Mouse (Mus musculus): Measurements from ENCODE around the gene Chrm4. TPM values are rescaled to one million over a fixed set of nuclear protein-coding genes. Genes with fewer than 3 reads are reported as not detected.

The Chrm4 gene
- polyA plus RNA-seq (2012; rRNA removed) = 0.10 and 0.13 TPM in 2 replicates

- WGBS = 75% methylated on average over 3 of the region's 3 CpGs
- peaks cover 21% of the 10 kb centered on the region for H3K4me1 ChIP-seq (ENCODE audit: control insufficient read depth, insufficient read depth, low read length)
- TF ChIP-seq POLR2A (IDR thresholded peaks at IDR 0.05; ENCODE audit: borderline replicate concordance, extremely low read depth, low read depth, low read length) (no peak), CTCF (IDR thresholded peaks at IDR 0.05; ENCODE audit: insufficient read depth, low read length) (no peak)
- H3K4me3 ChIP-seq (replicated peaks; ENCODE audit: extremely low read depth, low read depth, low read length) = no peak within 1 kb of the TSS
- DNase-seq = no peak
Observed at GRCm38 (mm10) chr2:91926949-91927348, at the start of gene Chrm4. TSS of gene Chrm4 (plus strand) at chr2:91927249.

- WGBS = 77% methylated on average over 7 of the region's 7 CpGs
- TF ChIP-seq POLR2A (IDR thresholded peaks at IDR 0.05; ENCODE audit: borderline replicate concordance, extremely low read depth, low read depth, low read length) = no peak
- TF ChIP-seq CTCF (IDR thresholded peaks at IDR 0.05; ENCODE audit: insufficient read depth, low read length) = no peak
- H3K4me3 ChIP-seq (replicated peaks; ENCODE audit: extremely low read depth, low read depth, low read length) = no peak overlapping the region
Observed at GRCm38 (mm10) chr2:91878387-91879180, 48.5 kb upstream of the Chrm4 start.

GRCm38 (mm10) chr2:91883961-91884360 is 43.1 kb upstream of the Chrm4 start:
- 73% methylated on average over 4 of the region's 4 CpGs for WGBS
- Histone ChIP-seq H3K4me1 (ENCODE audit: control insufficient read depth, insufficient read depth, low read length) (no peaks in the 10 kb centered on the region), H3K4me3 (replicated peaks; ENCODE audit: extremely low read depth, low read depth, low read length) (no peak overlapping the region)
- TF ChIP-seq CTCF (IDR thresholded peaks at IDR 0.05; ENCODE audit: insufficient read depth, low read length) = no peak
- TF ChIP-seq POLR2A (IDR thresholded peaks at IDR 0.05; ENCODE audit: borderline replicate concordance, extremely low read depth, low read depth, low read length) = no peak
- no peak for DNase-seq

More at GRCm38 (mm10) chr2:91878387-91879180, 48.5 kb upstream of the Chrm4 start:
- DNase-seq = no peak
- peaks cover 7% of the 10 kb centered on the region for H3K4me1 ChIP-seq (ENCODE audit: control insufficient read depth, insufficient read depth, low read length)

- no peak for DNase-seq
- Histone ChIP-seq H3K4me3 (replicated peaks; ENCODE audit: extremely low read depth, low read depth, low read length) (no peak overlapping the region), H3K4me1 (ENCODE audit: control insufficient read depth, insufficient read depth, low read length) (no peaks in the 10 kb centered on the region)
- TF ChIP-seq POLR2A (IDR thresholded peaks at IDR 0.05; ENCODE audit: borderline replicate concordance, extremely low read depth, low read depth, low read length) (no peak), CTCF (IDR thresholded peaks at IDR 0.05; ENCODE audit: insufficient read depth, low read length) (no peak)
- 75% methylated on average over 4 of the region's 4 CpGs for WGBS
Observed at GRCm38 (mm10) chr2:91884616-91885015, 42.4 kb upstream of the Chrm4 start.

- 86% methylated on average over 3 of the region's 3 CpGs for WGBS
- Histone ChIP-seq H3K4me3 (replicated peaks; ENCODE audit: extremely low read depth, low read depth, low read length) (no peak overlapping the region), H3K4me1 (ENCODE audit: control insufficient read depth, insufficient read depth, low read length) (no peaks in the 10 kb centered on the region)
- DNase-seq = no peak
- TF ChIP-seq POLR2A (IDR thresholded peaks at IDR 0.05; ENCODE audit: borderline replicate concordance, extremely low read depth, low read depth, low read length) (no peak), CTCF (IDR thresholded peaks at IDR 0.05; ENCODE audit: insufficient read depth, low read length) (no peak)
Observed at GRCm38 (mm10) chr2:91894716-91895115, 32.3 kb upstream of the Chrm4 start.

GRCm38 (mm10) chr2:91895401-91895800 is 31.6 kb upstream of the Chrm4 start:
- 94% methylated on average over 3 of the region's 3 CpGs for WGBS
- TF ChIP-seq POLR2A (IDR thresholded peaks at IDR 0.05; ENCODE audit: borderline replicate concordance, extremely low read depth, low read depth, low read length) (no peak), CTCF (IDR thresholded peaks at IDR 0.05; ENCODE audit: insufficient read depth, low read length) (no peak)
- Histone ChIP-seq H3K4me1 (ENCODE audit: control insufficient read depth, insufficient read depth, low read length) (no peaks in the 10 kb centered on the region), H3K4me3 (replicated peaks; ENCODE audit: extremely low read depth, low read depth, low read length) (no peak overlapping the region)
- DNase-seq = no peak

GRCm38 (mm10) chr2:91897968-91898367 is 29.1 kb upstream of the Chrm4 start:
- no peak for DNase-seq
- TF ChIP-seq CTCF (IDR thresholded peaks at IDR 0.05; ENCODE audit: insufficient read depth, low read length) (no peak), POLR2A (IDR thresholded peaks at IDR 0.05; ENCODE audit: borderline replicate concordance, extremely low read depth, low read depth, low read length) (no peak)
- no peak overlapping the region for H3K4me3 ChIP-seq (replicated peaks; ENCODE audit: extremely low read depth, low read depth, low read length)
- H3K4me1 ChIP-seq (ENCODE audit: control insufficient read depth, insufficient read depth, low read length) = no peaks in the 10 kb centered on the region

GRCm38 (mm10) chr2:91899141-91899540 is 27.9 kb upstream of the Chrm4 start:
- Histone ChIP-seq H3K4me3 (replicated peaks; ENCODE audit: extremely low read depth, low read depth, low read length) (no peak overlapping the region), H3K4me1 (ENCODE audit: control insufficient read depth, insufficient read depth, low read length) (no peaks in the 10 kb centered on the region)
- no peak for DNase-seq
- TF ChIP-seq POLR2A (IDR thresholded peaks at IDR 0.05; ENCODE audit: borderline replicate concordance, extremely low read depth, low read depth, low read length) (no peak), CTCF (IDR thresholded peaks at IDR 0.05; ENCODE audit: insufficient read depth, low read length) (no peak)
- WGBS = 89% methylated on average over 3 of the region's 3 CpGs

GRCm38 (mm10) chr2:91900431-91900830 is 26.6 kb upstream of the Chrm4 start:
- WGBS = 91% methylated on average over 8 of the region's 8 CpGs
- Histone ChIP-seq H3K4me3 (replicated peaks; ENCODE audit: extremely low read depth, low read depth, low read length) (no peak overlapping the region), H3K4me1 (ENCODE audit: control insufficient read depth, insufficient read depth, low read length) (no peaks in the 10 kb centered on the region)
- no peak for TF ChIP-seq CTCF (IDR thresholded peaks at IDR 0.05; ENCODE audit: insufficient read depth, low read length)
- TF ChIP-seq POLR2A (IDR thresholded peaks at IDR 0.05; ENCODE audit: borderline replicate concordance, extremely low read depth, low read depth, low read length) = no peak
- DNase-seq = no peak

GRCm38 (mm10) chr2:91902336-91902735 is 24.7 kb upstream of the Chrm4 start:
- WGBS = 81% methylated on average over 5 of the region's 5 CpGs
- Histone ChIP-seq H3K4me1 (ENCODE audit: control insufficient read depth, insufficient read depth, low read length) (no peaks in the 10 kb centered on the region), H3K4me3 (replicated peaks; ENCODE audit: extremely low read depth, low read depth, low read length) (no peak overlapping the region)
- no peak for DNase-seq
- no peak for TF ChIP-seq CTCF (IDR thresholded peaks at IDR 0.05; ENCODE audit: insufficient read depth, low read length)
- TF ChIP-seq POLR2A (IDR thresholded peaks at IDR 0.05; ENCODE audit: borderline replicate concordance, extremely low read depth, low read depth, low read length) = no peak
